Mouse (Mus musculus): ENCODE data around the gene Fam222b.
"Not testable (repeated sequence)": the region's sequence is repeated elsewhere in the genome, so short reads cannot be mapped to it uniquely, and the experiment has no call there.

The Fam222b gene

GRCm38 (mm10) chr11:78094504-78095143, at the start of gene Fam222b:
TSS of gene Fam222b (plus strand) at chr11:78094660.
- DNase-seq: peak; percentile 91

GRCm38 (mm10) chr11:78044758-78045251, 49.7 kb upstream of the Fam222b start:
- DNase-seq: peak; percentile 49

GRCm38 (mm10) chr11:78048637-78049036, 45.8 kb upstream of the Fam222b start:
- DNase-seq: not testable (repeated sequence)

GRCm38 (mm10) chr11:78053078-78053477, 41.4 kb upstream of the Fam222b start:
- no peak for DNase-seq

GRCm38 (mm10) chr11:78056946-78057345, 37.5 kb upstream of the Fam222b start:
- DNase-seq: no peak

GRCm38 (mm10) chr11:78059833-78060757, 34.4 kb upstream of the Fam222b start:
- peak; percentile 55 for DNase-seq

GRCm38 (mm10) chr11:78062563-78062962, 31.9 kb upstream of the Fam222b start:
- no peak for DNase-seq

GRCm38 (mm10) chr11:78065906-78066305, 28.6 kb upstream of the Fam222b start:
- no peak for DNase-seq

- DNase-seq: no peak
Measured at GRCm38 (mm10) chr11:78066641-78067040, 27.8 kb upstream of the Fam222b start.

GRCm38 (mm10) chr11:78067566-78067965, 26.9 kb upstream of the Fam222b start:
- DNase-seq: no peak

GRCm38 (mm10) chr11:78069130-78069529, 25.3 kb upstream of the Fam222b start:
- no peak for DNase-seq

- no peak for DNase-seq
Measured at GRCm38 (mm10) chr11:78069646-78070045, 24.8 kb upstream of the Fam222b start.

GRCm38 (mm10) chr11:78071938-78072337, 22.5 kb upstream of the Fam222b start:
- no peak for DNase-seq

- DNase-seq: no peak
Measured at GRCm38 (mm10) chr11:78072425-78073130, 21.9 kb upstream of the Fam222b start.

GRCm38 (mm10) chr11:78073577-78074276, 20.7 kb upstream of the Fam222b start:
- DNase-seq: no peak

GRCm38 (mm10) chr11:78074277-78074652, 20.2 kb upstream of the Fam222b start:
- no peak for DNase-seq

GRCm38 (mm10) chr11:78074666-78075065, 19.8 kb upstream of the Fam222b start:
- no peak for DNase-seq

GRCm38 (mm10) chr11:78079961-78080921, 14.2 kb upstream of the Fam222b start, which contains the start of gene Eral1:
TSS of gene Eral1 (minus strand) at chr11:78080383.
- peak; percentile 82 for DNase-seq

GRCm38 (mm10) chr11:78083595-78083994, 10.9 kb upstream of the Fam222b start:
- no peak for DNase-seq

GRCm38 (mm10) chr11:78086925-78087479, 7.5 kb upstream of the Fam222b start:
- no peak for DNase-seq

- no peak for DNase-seq
Measured at GRCm38 (mm10) chr11:78087756-78088281, 6.6 kb upstream of the Fam222b start.

All from right cerebral cortex, postnatal 4 days (tissue).